Comparison of ENCODE assay signal across 24 mouse cellular contexts in genomic region chr4:76417676-76418075, GRCm38 (mm10).
DNase-seq lines count a peak whose midpoint lies in the region; ATAC-seq lines count a peak whose summit lies in the region.
"Had no signal": no experiment of that assay in that cellular context is flagged by ENCODE, and none has a peak within 500 bp of the region (broad histone marks: within the 10 kb centered on the region; RNA-seq: fewer than 3 reads in every experiment).

No protein-coding gene starts in this region.

- WGBS in kidney, embryonic 14.5 days = 92% methylated on average over 5 of the region's 5 CpGs
- 91% methylated on average over 5 of the region's 5 CpGs for WGBS in kidney, embryonic 15.5 days

- no peak overlapping the region for H3K4me2 ChIP-seq in kidney, embryonic 14.5 days (replicated peaks; ENCODE audit: low read depth, low read length)
- no peak overlapping the region for H3K4me2 ChIP-seq in kidney, embryonic 15.5 days
- H3K4me2 ChIP-seq: embryonic facial prominence, embryonic 12.5 days; forebrain, embryonic 13.5 days; forebrain, embryonic 15.5 days had no signal

- H3K27me3 ChIP-seq in kidney, embryonic 14.5 days (ENCODE audit: control insufficient read depth, insufficient read depth, low read length) = no peaks in the 10 kb centered on the region
- no peaks in the 10 kb centered on the region for H3K27me3 ChIP-seq in kidney, embryonic 15.5 days
- H3K27me3 ChIP-seq: CH12.LX; embryonic facial prominence, embryonic 12.5 days; forebrain, embryonic 13.5 days; forebrain, embryonic 15.5 days; Patski had no signal

- no peak overlapping the region for H3K4me3 ChIP-seq in kidney, embryonic 14.5 days (ENCODE audit: low read length)
- H3K4me3 ChIP-seq in kidney, embryonic 15.5 days (replicated peaks) = no peak overlapping the region
- H3K4me3 ChIP-seq: embryonic facial prominence, embryonic 10.5 days; embryonic facial prominence, embryonic 12.5 days; forebrain, embryonic 13.5 days; forebrain, embryonic 15.5 days had no signal

- peak; percentile 58 for DNase-seq in kidney, adult 11 months
- DNase-seq in kidney, adult 8-10 months = peak; percentile 38 to 61
- DNase-seq in kidney, postnatal 4 days = no peak
- DNase-seq in kidney, postnatal 25 days = peak; percentile 35 to 60
- DNase-seq: adrenal gland, adult 8-10 months; adrenal gland, postnatal 14 days; adrenal gland, postnatal 36 days; B cell, adult 2 months; cerebellum, adult 11-12 months; cerebellum, adult 2 months; cerebellum, adult 9-10 months; cerebellum, postnatal 10 days; cerebellum, postnatal 25 days had no signal

- H3K9ac ChIP-seq in kidney, embryonic 14.5 days (ENCODE audit: low read depth, low read length) = no peak overlapping the region
- no peak overlapping the region for H3K9ac ChIP-seq in kidney, embryonic 15.5 days
- H3K9ac ChIP-seq: embryonic facial prominence, embryonic 12.5 days; forebrain, embryonic 13.5 days; forebrain, embryonic 15.5 days had no signal

- H3K36me3 ChIP-seq in kidney, embryonic 14.5 days (ENCODE audit: control insufficient read depth, insufficient read depth, low read length) = no peaks in the 10 kb centered on the region
- H3K36me3 ChIP-seq in kidney, embryonic 15.5 days = no peaks in the 10 kb centered on the region
- H3K36me3 ChIP-seq: embryonic facial prominence, embryonic 10.5 days; embryonic facial prominence, embryonic 12.5 days; forebrain, embryonic 15.5 days; G1E had no signal

- H3K27ac ChIP-seq in kidney, embryonic 14.5 days (ENCODE audit: low read depth, low read length) = no peak overlapping the region
- no peak overlapping the region for H3K27ac ChIP-seq in kidney, embryonic 15.5 days
- H3K27ac ChIP-seq: embryonic facial prominence, embryonic 10.5 days; embryonic facial prominence, embryonic 12.5 days; forebrain, embryonic 13.5 days; forebrain, embryonic 15.5 days had no signal

- no peaks in the 10 kb centered on the region for H3K9me3 ChIP-seq in kidney, embryonic 14.5 days (ENCODE audit: control insufficient read depth, low read length)
- no peaks in the 10 kb centered on the region for H3K9me3 ChIP-seq in kidney, embryonic 15.5 days (replicated peaks)
- H3K9me3 ChIP-seq: embryonic facial prominence, embryonic 10.5 days; embryonic facial prominence, embryonic 12.5 days; forebrain, embryonic 13.5 days; forebrain, embryonic 15.5 days; G1E had no signal

- H3K4me1 ChIP-seq in kidney, embryonic 14.5 days (ENCODE audit: control insufficient read depth, insufficient read depth, low read length) = 0 out of 2 replicates have a peak, but pooled peaks cover 3% of the 10 kb centered on the region
- H3K4me1 ChIP-seq in kidney, embryonic 15.5 days = no peaks in the 10 kb centered on the region
- H3K4me1 ChIP-seq: embryonic facial prominence, embryonic 12.5 days; forebrain, embryonic 13.5 days; forebrain, embryonic 15.5 days had no signal

- ATAC-seq in kidney, embryonic 14.5 days (ENCODE audit: low FRiP score, low TSS enrichment) = no peak
- ATAC-seq in kidney, embryonic 15.5 days (replicated peaks; ENCODE audit: low FRiP score) = no peak
- ATAC-seq: activated CD4-positive, CD25-positive, alpha-beta regulatory T cell, adult 4 months; CD4-positive, CD25-positive, alpha-beta regulatory T cell, adult 4 months; forebrain, embryonic 13.5 days; forebrain, embryonic 15.5 days; Patski had no signal

Comparison
In these comparisons a context has a peak if more than half of its experiments do, and no peak if none do; other contexts are left out.
1. DNase-seq: peak in kidney, adult 11 months (single experiment), kidney, adult 8-10 months (2 of 2) and kidney, postnatal 25 days (2 of 2); none in kidney, postnatal 4 days (0 of 2).